Mouse (Mus musculus): ENCODE data around the gene Mafg.

DNA sequence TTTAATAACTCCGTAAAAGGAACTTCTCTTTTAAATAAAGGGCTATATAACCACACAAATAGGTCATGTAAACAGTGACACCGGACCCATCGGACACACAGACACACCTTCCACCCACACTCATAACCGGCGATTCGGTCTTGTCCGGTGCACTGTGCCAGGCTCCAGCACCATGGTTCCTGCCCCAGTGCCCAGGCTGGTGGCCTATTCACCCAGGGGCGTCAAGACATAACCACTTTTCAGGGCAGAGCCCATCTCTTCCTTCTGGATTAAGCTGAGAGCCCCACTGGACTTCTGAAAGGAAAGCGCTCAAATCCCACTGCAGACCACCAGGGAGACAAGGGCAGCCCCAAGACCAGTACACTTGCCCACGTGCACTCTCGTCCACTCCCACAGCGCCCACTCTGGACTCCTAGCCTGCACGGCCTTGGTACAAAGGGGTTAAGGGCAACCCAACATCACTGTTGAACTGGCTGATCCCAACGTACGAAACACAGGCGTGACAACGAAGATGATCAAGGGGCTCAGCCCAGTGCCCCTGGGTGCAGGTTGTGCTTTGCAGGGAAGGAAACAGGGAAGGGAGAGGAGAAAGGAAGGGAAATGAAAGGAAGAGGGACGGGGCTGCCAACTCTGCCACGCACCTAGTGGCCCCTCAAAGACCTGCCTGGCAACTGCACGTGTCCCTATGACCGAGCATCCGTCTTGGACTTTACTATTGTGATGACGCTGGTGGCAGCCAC, 4.6 kb downstream of the Mafg start:
- TF ChIP-seq POLR2AphosphoS2 (IDR thresholded peaks at IDR 0.05; ENCODE audit: low read depth, low read length), result 0 out of 2 replicates have a peak, but pooled peaks have one; percentile 35
- TF ChIP-seq CTCF (conservative IDR thresholded peaks at IDR 0.05 in 1 of 2, IDR thresholded peaks at IDR 0.05 in 1 of 2; ENCODE audit: low read depth in 2 of 2, low read length in 2 of 2), result no peak
- TF ChIP-seq EP300 (IDR thresholded peaks at IDR 0.05; ENCODE audit: low read length), result no peak
- TF ChIP-seq MAX (IDR thresholded peaks at IDR 0.05; ENCODE audit: low read length), result no peak
- TF ChIP-seq NRF1 (IDR thresholded peaks at IDR 0.05; ENCODE audit: low read depth, low read length), result no peak
- no peak for TF ChIP-seq CHD1 (IDR thresholded peaks at IDR 0.05; ENCODE audit: low read depth, low read length)
- TF ChIP-seq POLR2A (IDR thresholded peaks at IDR 0.05; ENCODE audit: low read depth, low read length), result no peak
- no peak for TF ChIP-seq USF1 (IDR thresholded peaks at IDR 0.05; ENCODE audit: low read depth, low read length)

All from CH12.LX (cell line).